Mouse (Mus musculus) layer of hippocampus, postnatal 14 days (tissue): ENCODE data around the gene Gsn. TPM values are rescaled to one million over a fixed set of nuclear protein-coding genes. Genes with fewer than 3 reads are reported as not detected.

Source experiments
- DNase-seq, 2 experiments: peaks; one replicate each; pipeline ENCODE4 v3.0.0; 2021 to 2022; ENCODE audit warnings: low spot score in 2 of 2, mixed read lengths in 1 of 2
- total RNA-seq, 2 experiments: library from RNA; stranded (reverse); gene quantifications; 2 replicates each; pipeline ENCODE4 v1.2.3; 2021

The Gsn gene
- total RNA-seq, 2 experiments from 2014 or later: 85.8 to 94.7 TPM

DNA sequence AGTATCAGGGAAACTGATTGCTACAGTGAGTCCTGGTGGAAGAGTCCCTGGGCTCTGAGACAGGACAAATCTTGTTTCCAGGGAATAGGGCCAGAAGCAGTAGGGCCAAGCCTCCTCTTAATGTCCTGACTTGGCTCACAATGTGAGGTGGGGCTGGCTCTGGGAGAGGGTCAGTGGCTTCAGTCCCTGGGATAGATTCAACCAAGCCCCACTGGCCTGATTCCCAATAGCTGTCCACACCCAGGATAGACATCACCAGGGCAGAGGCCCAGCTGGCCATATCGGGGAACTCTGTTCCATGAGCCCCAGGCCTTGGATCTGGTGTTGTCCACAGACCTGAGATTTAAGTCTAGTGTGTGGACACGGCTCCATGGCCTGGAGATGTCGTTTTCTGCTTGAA is 21.5 kb downstream of the Gsn start:
- DNase-seq: peak in 1 of 2 experiments; percentile 35

DNA sequence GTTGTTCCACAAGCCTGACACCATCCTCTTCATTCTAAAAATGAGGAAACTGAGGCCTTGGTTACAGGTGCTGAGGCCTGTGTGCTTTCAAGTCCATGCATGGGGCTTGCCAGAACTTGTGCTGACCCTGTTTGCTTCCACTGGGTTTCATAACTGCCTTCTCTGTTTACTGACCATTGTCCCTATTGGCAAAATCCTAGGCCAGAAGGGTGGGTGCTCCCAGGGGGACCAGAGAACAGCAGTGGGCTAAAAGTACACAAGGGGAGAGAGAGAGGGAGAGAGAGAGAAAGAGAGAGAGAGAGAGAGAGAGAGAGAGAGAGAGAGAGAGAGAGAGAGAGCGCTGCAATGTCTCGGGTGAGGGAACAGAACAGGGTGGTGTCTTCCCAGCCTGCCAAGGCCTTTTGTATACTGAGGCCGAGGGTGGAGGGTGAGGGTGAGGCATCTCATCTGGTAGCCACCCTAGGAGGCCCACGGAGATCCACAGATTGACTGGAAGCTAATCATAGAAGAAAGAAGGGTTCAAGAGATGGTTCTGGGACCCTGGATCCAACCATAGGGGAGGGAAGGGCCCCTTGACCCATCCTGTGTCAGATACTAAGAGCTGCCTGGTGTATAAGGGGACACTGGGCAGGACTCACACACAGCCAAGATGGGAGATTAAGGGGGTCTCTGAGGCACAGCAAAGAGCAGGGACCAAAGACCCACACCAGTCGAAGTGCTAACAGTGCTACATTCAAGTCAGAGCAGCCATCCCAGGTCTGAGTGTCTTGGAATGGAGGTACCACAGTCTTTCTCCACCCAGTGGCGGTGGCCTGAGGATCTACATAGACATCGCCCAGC is 22.4 kb downstream of the Gsn start:
- no peak for DNase-seq

GRCm38 (mm10) chr2:35280001-35280400 is 23.8 kb downstream of the Gsn start:
- DNase-seq: no peak

DNA sequence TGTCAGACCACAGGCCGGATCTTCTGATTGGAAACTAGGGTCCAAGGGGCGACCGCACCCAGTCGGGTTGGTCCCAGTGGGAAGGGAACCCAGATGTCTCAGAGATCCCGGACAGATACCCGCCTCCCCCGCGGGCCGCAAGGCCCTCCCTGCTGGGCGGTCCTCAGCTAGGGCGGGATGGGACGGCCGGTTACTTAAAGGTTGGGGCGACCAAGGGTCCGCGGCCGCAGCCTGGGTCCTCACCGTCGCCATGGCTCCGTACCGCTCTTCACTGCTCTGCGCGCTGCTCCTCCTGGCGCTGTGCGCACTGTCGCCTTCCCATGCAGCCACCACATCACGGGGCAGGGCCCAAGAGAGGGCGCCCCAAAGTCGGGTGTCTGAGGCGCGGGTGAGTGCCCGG is 26.0 kb downstream of the Gsn start:
- DNase-seq: no peak

DNA sequence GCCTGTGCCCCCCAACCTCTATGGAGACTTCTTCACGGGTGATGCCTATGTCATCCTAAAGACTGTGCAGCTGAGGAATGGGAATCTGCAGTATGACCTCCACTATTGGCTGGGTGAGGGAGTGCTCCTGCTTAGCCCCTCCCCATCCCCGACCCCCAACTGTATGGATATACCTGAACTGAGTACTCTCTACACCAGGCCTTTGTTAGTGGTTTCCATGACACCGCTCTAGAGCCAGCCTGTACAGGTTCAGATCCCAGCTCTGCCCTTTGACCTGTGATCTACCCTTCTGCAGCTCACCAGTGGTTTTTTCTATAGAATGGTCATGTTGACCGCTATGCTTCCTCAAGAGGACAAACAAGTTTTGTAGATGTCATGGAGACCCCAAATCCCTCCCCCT is 27.8 kb downstream of the Gsn start:
- DNase-seq: no peak

- no peak for DNase-seq
These were observed 29.0 kb downstream of the Gsn start for GRCm38 (mm10) chr2:35285209-35285608.

DNA sequence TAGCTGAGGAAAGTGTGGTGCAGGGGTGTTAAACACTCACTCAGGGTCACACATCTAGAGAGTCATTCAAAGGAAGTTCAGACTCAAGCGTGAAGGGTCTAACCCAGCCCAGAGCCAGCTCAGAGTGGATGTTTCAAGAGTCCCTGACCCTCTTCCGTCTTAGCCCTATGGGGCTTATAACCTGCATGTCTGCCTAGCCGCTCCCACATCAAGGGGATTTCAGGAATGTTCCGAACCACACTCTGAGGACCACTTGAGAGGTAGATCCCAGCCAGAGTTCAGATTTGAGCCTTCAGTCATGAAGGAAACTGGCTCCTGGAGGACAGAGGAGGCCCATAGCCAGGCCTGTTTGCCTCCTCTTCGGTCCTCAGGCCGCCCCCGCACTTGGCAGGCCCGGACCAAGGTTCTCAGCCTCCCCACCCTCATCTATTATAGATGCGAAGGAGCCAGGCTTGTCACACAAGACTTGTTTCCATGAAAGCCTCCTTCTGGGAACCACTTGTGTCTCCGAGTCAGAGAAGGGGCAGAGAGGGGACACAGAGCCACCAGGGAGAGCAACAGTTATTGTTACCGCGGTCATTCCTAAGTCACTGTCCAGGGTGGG is 30.9 kb downstream of the Gsn start:
- DNase-seq: no peak

- DNase-seq: peak; percentile 79 to 86
These were observed 32.8 kb downstream of the Gsn start for GRCm38 (mm10) chr2:35288758-35289635.

- DNase-seq: peak; percentile 23 to 31
These were observed 35.7 kb downstream of the Gsn start for GRCm38 (mm10) chr2:35291856-35292255.

GRCm38 (mm10) chr2:35292700-35293099 is 36.5 kb downstream of the Gsn start:
- no peak for DNase-seq

DNA sequence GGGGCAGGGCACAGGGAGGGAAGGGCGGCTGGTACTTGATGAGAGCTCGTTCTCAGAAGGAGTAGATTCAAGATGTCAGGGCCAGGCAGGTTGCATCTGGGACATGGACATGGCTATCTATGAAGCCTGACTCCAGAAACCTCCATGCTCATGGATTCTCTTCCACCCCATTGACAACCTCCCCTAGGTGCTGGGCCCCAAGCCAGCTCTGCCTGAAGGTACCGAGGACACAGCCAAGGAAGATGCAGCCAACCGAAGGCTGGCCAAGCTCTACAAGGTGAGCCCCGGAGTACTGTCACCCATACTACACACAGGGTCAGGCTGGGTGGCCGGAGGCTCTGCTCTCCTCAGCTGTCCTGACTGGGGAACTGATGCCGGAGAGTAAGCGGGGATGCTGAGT is 37.1 kb downstream of the Gsn start:
- no peak for DNase-seq

DNA sequence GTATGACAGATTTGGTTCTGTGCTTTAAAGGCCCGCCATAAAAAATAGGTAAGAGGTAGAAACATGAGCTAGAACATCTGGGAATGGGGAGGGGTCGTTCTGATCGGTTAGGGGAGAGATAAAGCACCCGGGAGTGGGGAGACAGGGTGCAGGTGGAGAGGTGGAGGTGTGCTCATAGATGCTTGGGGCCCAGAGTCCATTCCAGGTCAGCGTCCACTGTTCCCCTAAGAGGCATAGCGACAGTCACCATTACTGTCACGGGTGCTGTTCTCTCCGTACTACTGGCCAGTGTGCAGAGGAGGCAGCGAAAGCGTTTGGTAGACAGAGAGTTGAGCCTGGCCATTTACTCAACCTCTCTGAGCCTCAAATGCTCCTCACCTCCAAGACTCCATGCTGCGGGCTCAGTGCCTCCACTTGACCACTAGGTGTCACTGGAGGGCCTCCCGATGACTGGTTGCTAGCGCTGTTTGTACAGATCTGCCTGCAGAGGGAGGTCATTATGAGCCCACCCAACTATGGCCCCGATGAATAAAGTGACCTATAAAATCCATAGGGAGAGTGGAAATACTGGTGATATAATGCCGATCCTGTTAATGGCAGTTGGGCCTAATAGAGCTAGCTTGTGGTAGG is 41.6 kb downstream of the Gsn start:
- peak; percentile 83 to 87 for DNase-seq

- DNase-seq: no peak
These were observed 43.3 kb downstream of the Gsn start for GRCm38 (mm10) chr2:35299437-35299836.

DNA sequence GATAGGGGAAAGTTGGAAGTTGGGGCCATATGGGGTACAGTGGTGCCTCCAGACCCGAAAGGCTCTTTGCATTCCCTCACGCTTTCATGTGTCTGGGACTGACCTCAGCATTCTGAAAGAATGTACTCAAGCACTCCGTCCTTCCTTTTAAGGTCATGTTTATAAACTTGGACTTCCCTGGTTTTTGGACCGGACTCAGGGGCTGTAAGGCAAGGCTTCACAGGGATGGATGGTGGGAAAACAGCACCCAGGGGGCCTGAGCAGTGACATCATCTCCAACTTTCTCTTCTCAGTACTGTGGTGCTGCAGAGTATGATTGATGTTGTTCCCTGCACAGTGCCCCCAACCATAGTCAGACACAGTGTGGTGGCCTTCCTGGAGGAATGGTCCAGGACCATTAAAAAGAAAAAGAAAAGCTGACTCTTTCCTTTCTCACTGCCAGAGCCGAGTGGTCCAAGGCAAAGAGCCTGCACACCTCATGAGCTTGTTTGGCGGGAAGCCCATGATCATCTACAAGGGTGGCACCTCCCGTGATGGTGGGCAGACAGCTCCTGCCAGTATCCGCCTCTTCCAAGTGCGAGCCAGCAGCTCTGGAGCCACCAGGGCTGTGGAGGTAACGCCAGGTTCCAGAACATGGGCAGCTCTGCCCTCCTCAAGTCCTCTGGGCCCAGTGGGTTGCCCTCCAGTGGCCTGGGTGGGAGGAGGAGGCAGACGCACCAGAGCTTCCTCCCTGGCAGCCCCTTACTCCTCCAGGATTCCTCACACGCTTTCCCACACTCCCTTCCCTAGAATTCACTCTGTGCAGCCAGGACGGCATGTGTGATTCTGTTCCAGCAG is 46.1 kb downstream of the Gsn start:
- no peak for DNase-seq

- no peak for DNase-seq
These were observed 52.0 kb downstream of the Gsn start for GRCm38 (mm10) chr2:35308166-35308565.

DNA sequence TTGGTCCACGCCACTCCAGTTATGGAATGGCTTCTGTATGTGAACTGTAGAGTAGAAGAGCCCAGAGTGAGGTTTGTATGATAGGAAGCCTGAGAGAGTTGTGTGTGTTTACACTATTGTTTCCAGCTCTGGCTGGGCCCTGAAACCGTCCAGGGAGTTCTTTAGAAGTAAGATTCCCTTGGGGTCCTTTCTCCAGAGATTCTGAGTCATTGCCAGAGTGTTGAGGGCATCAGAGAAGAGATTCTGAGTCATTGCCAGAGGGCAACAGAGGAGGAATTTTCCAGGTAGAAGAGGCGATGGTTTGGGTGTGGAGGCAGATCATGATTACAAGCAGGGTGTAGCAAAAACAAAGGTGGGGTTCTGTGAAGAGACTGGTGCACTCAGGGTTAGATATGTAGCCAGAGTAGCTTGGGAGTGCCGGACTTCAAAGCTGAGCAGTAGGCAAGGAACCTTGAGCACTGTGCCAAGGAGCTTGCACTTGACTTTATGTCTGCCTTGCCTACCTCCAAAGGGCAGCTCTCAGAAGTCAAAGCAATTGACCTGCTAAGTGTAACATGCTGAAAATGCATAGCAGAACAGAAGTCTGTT is 53.8 kb downstream of the Gsn start:
- DNase-seq: no peak

DNA sequence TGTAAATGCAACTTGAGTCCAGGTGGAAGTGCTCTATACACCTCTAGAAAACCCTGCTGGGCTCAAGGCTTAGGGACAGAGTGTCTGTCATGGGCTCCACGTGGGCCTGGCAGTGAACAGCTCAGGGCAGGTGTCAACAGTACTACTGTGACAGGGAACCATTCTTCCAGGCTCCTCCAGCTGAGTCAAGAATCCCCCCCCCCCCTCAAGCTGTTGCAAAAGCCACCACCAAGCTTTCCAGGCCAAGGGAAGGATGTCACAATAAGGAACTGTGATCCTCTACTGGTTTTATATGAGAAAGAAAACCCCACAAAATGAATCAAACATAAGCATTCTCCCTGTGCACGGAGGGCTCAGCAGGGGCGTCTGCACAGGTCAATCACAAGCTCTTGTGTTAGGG is 58.1 kb downstream of the Gsn start:
- no peak for DNase-seq

DNA sequence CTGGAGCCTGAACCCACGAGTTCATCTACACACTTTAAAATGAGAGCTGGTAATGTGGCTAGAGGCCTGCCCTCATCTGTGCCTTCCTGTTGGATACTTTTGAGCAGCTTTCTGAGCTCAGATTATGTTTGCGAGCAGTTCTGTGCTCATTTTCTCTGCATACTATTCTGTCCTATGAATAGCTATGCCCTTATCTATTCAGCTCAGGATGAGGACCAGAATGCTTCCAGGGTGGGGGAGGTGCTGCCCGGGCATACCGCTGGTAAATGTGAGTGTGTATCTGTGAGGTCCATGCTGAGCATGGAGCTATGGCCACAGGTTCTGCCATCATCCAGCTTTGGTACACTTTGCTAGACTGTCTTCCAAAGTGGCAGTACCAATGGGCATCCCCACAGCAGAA is 61.4 kb downstream of the Gsn start:
- DNase-seq: no peak

GRCm38 (mm10) chr2:35318405-35318804 is 62.2 kb downstream of the Gsn start:
- DNase-seq: no peak

GRCm38 (mm10) chr2:35320399-35320798 is 64.2 kb downstream of the Gsn start:
- DNase-seq: no peak
